Mouse (Mus musculus) heart, postnatal 0 days (tissue): ENCODE measurements at regions not wholly inside any gene's neighbourhood (a gene's known extent, or its start where the extent isn't known, plus 50 kb on each side); places are given as distances from the start of the nearest gene placed in this dataset.

ENCODE experiments used
- CTCF ChIP-seq: IDR thresholded peaks from 2 replicates; pipeline ENCODE4 v1.5.1; 2016; ENCODE audit warnings: antibody characterized with exemption, control low read depth, low read depth
- EP300 ChIP-seq: IDR thresholded peaks from 2 replicates; pipeline ENCODE4 v1.6.1; 2016; ENCODE audit warnings: antibody characterized with exemption, low read depth

- TF ChIP-seq EP300, result no peak
- TF ChIP-seq CTCF, result no peak
Measured at GRCm38 (mm10) chr1:98665584-98665983, 244.7 kb downstream of the Slco6d1 start.
